Mouse (Mus musculus) adrenal gland (tissue): ENCODE results near the gene Hmgb4.

Experiments used
- intact Hi-C: fragments of 180-260 bp; cut with DNase I; formaldehyde crosslinking; loops from one replicate; pipeline ENCODE4 v1.15.1; 2025
- long read RNA-seq, 2 experiments: library from polyadenylated mRNA; unstranded; transcript quantifications; one replicate each; pipeline ENCODE4 v2.0.0; 2020; ENCODE audit warnings: borderline replicate concordance in 1 of 2; ENCODE audit not compliant: insufficient replicate concordance in 1 of 2

Gene Hmgb4
- long read RNA-seq, experiment 1 = 0 reads
- long read RNA-seq, experiment 2 = 0 reads

DNA sequence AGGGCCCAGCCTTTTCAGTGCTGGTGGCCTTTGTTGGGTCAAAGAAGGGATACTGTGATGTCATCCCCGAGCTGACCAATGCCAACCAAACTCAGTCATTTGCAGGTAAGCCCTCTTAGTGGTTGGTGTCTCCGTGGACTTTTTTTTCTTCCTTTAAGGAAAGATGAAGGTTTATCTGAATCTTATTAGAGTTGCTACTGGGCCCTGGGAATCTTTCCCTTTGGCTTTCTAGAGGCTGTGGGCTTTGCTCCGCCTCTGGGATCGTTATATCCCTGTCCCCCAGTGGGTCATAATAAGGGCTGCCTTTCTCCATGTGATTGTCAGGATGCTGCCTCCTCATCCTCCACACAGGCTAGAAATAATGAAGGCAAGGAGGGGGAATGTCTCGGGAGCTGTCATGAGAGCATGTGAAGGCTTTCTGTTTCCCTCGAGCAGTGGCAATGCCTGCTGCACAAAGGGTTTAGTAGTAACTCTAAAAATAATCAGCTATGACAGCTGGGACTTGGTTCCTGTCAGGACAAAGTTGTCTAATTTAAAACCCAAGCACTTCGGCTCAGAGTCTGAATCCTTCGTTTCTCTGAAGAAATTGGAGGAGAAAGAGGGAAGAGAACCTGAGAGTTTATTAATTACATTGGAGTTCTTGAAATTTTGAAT is at the start of gene Hmgb4:
Gene Hmgb4, minus strand, starts transcription at position 51 of the 654 bp plus-strand sequence.
- intact Hi-C loops = no loop called here

DNA sequence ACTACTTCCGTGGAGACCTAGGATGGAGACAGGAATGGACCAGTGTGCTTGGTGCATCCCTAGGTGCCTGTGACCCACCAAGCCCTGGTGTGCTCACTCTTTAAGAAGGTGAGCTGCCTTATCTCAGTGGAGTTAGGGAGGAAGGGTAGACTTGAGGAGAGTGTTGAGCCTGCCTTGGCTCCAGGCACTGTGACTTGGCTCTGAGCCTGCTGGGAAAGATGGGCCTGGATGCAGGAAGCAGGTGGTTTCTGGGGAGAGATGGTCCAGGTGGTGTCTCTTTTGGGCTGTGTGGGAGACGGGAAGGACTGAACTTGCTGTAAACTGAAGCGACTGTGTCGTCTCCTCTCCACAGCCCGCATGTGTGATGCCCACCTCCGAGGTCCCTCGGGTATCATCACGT is 45.3 kb upstream of the Hmgb4 start:
- intact Hi-C loops = no loop called here

DNA sequence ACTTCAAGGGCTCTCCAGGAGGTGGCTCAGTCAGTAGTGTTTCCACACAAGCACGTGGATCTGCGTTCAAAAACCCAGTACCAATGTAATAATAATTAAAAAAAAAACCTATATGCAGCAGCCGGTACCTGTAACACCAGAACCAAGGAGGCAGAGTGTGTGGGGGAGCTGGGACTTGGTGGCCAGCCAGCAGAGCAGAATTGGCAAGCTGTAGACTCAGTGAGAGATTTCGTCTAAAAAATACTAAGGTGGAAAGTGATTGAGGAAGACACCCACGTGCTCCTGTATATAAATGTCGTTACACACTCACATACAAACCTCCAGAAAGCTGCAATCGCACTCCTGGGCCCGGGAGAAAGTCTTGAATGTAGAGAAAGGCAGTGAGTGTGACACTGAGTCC is 43.3 kb upstream of the Hmgb4 start:
- intact Hi-C loops = no loop called here

DNA sequence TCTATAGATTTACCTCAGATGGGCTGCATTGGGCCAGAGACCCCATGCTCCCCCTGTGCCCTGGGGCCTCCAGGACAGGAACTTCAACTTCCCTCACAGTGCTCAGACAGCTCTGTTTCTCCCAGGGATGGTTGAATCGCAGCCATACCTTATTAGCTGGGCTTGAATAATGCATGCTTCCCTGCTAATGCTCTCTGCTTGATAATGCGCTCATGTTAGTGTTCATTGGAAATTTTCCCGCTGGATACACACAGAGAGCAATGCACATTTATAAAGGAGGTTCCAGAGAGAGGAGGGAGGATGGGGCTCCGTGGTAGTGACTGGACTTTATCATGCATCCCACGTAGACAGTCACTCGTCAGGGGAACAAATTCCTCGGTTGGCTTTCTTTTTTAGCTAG is 27.3 kb upstream of the Hmgb4 start:
- intact Hi-C loops = no loop called here

DNA sequence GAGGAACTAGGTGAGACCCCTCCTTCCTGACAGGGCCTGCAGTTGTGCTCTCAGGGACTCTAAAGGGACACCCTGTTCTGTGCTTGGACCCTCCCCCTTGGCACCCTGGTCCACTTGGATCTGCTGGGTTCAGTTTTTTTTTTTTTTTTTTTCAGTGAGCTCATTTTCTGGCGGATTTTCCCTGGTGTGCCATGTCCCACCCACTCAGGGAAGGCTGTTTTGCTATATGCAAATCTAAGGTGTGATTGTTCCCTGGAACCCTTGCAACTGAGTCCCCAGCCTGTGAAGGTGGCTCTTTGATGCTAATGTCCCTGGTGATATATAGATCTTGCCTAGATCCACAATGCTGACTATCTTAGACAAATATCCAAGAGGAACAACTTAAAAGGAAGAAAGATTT is 24.3 kb upstream of the Hmgb4 start:
- intact Hi-C loops = no loop called here

DNA sequence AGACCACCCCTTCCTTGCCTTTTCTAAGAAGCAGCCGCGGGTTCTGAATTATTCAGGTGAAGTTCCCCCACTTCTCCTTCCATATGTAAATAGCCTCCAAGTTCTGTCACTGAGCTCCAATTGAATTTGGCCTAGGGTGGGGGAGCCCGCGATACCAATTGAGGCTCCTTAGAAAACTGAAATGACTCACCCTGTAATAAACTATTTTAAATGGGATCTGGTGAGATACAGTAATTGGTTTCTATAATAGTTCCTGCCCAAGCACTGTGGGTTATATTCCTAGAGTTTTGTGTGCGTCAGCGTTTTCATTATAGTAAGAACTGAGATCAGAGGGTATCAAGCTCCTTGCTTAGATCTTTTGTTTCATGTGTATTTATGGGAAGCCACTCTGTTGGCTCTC is 14.8 kb upstream of the Hmgb4 start:
- intact Hi-C loops = no loop called here

DNA sequence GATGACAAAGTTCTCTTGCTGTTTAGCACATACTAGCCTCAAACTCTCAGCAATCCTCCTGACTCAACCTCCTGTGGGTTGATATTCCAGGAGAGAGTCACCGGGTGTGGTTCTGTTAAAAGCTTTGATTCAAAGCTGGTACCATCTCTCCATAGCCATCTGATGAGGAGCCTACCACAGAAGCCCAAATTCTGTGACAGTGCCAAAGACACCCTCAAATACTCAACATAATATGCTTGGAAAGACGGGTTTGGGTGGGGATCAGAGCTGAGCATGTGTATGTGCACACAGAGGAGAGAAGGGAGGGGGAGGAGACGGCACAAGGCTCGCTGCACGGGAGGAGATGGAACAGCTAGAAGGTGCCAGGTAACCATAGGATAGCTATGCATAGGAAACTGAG is 14.4 kb upstream of the Hmgb4 start:
- intact Hi-C loops = no loop called here

DNA sequence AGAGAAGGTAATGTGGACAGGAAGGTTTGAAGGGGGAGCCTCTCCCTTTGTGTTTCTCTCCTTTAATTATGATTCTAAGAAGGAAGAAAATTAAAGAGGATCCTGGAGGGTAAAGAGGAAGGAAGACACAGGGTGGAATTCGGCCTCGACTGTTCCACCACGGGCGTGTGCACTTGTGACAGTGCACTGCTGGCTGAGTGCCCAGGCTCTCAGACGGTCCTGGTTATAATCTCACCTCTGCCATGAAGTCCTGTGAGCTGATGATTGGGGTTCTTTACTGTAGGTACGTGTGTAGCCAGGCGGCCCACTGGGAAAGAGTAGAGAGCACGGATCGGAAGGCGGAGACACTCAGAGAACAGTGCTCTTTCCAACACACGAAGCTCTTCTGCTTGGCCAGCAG is 12.4 kb upstream of the Hmgb4 start:
- intact Hi-C loops = no loop called here

DNA sequence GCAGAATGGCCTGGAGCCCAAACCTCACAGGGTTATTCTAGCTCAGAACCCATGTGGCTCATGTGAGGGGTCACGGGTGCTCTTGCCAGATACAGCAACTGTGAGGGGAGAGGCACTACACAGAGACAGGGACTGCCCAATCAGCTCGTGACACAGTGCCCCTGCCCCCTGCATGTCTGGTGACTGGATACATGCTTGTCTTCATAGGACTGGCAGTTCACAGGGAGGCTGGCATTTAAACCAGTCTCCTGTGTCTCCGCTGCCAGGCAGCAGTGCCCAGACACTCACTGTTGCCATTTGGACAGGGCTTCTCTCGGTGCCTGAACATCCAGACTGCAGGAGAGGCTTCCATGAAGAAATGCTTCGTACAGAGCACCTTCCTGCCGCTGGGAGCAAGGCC is 11.7 kb upstream of the Hmgb4 start:
- intact Hi-C loops = no loop called here

DNA sequence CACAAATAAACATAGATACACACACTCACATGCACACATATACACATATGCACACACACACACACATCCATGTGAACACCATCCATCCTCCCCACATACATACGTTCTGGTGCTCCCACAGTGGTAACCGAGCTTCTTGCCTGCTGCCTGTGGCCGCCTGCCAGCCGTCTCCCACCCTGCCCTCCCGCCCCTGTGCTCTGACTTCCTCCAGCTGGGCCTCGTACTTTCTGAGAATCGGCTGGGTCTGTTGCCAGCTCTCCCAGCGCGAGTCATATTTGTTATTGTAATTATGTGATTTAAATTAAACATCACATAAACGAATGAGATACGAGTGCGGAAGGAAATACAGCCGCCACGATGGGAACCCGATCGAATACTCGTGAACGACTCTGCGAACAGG is 10.2 kb upstream of the Hmgb4 start:
- intact Hi-C loops = no loop called here

DNA sequence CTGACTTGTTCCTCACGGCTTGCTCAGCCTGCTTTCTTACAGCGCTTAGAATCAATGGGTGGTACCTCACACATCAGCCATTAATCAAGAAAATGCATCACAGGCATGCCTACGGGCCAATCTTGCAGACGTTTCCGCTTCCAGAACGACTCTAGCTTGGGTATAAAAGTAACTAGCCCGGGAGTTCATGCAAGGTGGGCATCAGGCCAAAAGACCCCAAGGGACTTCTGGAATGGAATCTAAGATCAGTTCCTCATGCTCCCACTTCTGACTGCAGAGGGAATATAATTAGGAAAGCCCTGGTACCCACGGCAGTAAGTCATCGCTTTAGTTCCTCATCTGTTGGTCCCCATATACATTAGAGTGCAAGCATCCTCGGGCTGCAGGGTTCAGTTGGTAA is 9.4 kb upstream of the Hmgb4 start:
- intact Hi-C loops = no loop called here

DNA sequence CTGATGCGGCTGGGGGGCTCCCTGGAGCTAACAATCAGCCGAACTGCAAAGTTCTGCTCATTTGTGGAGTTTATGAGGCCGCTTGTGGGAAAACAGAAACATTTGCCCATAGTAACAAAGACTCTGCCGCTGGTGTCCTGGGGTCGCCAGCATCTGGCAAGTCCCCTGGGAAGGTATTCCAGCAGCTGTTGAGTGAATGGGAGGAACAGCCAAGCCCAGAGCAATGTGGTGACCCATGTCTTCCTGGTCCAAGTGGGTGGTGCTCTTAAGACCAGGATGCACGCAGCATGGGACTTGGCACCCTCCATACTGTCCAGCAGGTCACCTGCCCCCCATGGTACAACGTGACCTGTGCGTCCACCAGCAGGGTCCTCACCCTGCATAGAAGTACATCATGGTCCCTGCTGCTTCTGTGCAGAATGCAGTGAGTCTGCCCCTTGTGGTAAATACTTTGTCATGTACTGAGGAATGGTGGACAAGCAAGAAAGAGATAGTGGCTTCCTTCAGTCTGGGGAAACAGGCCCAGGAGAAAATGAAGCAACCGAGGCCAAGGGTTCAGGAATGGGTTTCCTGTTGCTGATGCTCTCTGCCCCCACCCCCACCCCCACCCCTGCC is 8.6 kb upstream of the Hmgb4 start:
- intact Hi-C loops = no loop called here

DNA sequence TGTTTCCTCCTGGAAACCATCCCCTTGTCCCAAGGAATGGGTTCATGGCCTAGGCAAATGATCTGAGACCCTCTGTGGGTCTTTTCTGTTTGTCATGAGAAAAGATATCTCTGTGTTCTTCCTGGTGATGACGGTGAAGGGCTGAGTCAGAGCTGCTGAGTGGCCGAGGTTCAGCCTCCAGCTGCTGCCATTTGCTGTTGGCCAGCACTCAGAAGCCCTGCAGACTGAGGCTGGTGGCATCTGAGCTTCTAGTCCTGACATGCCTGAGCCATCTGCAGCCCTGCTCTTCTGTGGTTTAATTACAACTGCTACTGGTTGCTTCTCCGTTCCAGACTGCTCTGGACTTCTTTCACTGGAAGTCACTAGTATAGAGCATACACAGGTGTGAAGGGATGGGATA is 4.6 kb upstream of the Hmgb4 start:
- intact Hi-C loops = no loop called here

DNA sequence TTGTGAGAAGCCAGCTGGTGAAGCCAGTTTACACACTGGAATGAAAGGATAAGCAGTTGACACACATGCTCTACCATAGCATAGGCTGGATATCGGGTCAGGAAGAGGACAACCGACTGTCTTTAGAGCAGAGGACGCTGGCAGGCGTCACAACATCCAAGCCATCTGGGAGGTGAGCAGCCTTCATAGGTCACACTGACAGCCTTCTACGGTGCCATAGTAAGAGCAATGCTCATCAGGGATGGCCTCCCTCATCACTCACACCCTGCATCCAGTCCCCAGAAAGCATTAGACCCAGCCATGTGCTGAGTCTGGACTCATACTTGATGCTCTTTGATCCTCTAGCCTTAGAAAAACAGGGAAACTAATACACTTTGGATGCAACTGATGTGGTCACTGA is 3.7 kb upstream of the Hmgb4 start:
- intact Hi-C loops = no loop called here

DNA sequence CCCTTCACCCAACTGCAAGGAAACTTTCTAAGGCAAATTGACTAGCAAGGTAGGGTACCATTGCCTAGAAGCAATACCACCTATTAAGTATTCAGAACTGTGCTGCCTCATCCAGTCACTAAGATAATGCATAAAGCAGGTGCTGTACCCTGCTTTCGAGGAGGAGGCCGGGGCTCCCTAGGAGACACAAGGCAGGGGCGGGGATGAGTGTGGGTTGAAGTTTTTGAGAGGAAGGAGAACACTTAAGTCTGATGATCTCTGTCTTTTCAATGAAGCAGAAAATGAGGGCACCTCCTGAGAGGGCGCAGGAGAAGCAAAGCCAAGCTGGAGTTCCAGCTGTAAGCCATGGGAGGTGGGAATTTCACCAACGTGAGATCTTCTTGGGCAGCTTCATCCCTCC is 1.5 kb downstream of the Hmgb4 start:
- intact Hi-C loops = no loop called here

DNA sequence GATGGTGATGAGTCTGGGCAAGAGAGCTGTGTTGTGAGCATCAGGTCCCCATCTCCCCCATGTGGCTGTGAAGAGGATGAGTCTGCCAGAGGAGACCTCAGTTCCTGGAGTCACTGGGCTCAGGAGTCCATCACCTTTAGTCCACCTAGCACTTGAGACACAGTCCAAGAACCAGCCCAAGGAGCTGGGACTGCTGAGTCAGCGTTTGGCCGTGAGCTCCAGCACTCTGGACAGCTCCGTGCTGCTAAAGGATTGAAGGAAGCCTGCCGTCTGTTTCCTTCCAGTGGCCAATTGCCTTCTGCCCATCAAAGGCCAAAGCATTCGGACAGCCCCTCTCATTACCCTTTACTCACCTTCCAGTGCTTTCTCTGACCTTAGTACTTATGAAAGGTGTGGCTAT is 12.1 kb downstream of the Hmgb4 start:
- intact Hi-C loops = no loop called here

DNA sequence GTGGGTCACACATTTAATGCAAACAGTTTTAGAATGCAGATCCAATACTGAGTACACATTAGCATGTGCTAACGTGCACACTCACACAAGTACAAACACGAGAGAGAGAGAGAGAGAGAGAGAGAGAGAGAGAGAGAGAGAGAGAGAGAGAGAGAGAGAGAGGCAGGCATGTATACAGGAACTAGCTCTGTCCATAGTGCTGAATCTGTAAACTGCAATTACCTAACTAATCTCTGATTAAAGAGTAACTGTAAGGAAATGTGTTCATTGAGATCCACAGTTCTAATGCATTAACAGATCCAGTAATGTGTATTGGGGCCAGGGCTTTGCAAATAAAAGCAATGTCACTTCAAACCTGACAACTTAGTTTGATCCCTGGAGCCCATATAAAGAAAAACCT is 15.6 kb downstream of the Hmgb4 start:
- intact Hi-C loops = no loop called here

DNA sequence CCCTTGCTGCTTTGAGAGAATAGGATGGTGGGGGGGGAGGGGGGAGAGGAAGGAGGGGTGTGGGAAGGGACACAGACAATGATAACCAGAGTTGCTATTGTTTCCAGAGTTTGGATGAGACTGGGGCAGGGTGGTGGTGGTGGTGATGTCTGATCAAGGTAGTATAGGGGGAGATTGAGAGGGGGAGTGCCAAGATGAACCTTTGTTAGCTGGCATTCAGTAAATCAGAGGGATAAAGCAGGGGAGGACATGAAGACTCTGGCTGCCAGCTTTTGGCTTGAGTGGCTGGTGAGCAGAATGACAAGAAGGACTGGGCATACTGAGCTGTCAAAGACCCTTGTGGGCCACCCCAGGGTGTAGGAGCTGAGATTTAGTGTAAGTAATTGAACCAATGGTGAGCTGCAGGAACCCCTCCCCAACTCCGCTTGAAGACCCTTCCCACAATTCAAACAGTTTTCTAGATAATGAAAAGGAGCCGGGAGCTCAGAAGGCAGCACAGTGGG is 18.9 kb downstream of the Hmgb4 start:
- intact Hi-C loops = no loop called here

DNA sequence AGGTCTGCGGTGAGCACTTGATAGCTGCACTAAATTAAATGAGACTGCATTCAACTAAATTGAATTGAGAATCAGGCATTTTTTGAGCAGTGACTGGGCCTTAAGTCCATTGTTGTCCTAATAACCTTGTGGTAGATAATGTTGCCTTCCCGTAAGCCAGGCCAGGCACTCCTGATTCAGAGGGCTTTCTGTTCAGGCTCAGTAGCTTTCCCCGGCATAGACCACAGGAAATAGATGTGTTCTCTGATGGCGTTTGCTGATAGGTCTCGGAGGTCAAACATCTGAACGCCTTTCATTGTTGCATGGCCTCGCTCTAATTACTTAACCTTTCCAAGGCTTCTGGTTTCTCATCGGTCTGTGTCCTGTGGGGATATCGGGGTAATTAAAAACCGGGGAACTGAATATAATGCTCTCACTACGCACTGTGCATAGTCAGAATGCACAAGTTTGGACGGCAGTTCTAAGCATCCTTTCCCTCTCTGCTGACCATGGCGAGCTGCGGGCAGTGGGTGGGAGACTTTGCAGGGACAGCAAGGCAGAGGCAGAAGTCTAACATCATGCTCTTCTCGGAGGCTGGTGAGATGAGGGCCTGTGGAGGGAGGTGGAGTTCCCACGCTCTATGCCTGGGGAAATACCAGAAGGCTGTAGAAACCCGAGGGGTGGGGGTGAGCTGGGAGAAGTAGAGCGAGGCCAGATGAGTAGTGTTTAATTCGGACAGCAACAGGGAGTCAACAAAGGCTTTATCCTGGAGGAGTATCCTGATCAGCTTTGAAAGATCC is 19.5 kb downstream of the Hmgb4 start:
- intact Hi-C loops = no loop called here

DNA sequence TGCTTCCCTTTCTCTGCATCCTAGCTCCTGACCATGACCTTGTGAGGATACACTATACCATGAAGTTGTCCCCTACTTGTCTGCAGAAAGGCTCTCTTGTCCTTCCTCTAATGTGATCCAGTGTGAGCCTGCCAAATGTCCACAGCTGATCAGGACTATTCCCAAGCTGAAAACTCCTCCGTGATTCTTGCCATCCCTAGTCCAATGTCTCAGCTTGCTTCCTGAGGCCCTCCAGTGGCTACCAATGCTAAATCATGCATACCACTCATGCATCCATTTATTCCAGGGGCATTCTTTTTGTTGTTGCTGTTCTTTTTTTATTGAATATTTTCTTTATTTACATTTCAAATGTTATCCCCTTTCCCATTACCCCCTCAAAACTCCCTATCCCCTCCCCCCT is 21.6 kb downstream of the Hmgb4 start:
- intact Hi-C loops = no loop called here

DNA sequence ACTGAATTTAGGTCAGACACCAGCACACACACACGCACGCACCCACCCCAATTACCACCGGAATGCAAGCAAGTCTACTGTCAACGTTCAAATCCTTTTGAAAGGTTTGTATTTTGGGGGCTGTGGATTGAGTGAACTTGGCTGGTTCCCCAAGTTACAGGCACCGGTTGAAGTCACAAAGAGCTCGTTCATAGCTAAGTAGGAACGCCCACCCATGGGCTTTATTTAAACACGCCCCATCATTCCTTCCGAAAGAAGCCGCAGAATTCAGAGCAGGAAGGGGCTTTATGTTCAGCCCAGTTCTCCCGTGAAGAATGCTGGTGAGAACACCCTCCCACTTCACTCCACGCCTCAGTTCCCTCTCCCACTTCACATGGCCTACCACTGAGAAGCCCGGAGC is 27.3 kb downstream of the Hmgb4 start:
- intact Hi-C loops = no loop called here
